Comparison of ENCODE assay signal across 10 mouse cellular contexts in the genomic region with DNA sequence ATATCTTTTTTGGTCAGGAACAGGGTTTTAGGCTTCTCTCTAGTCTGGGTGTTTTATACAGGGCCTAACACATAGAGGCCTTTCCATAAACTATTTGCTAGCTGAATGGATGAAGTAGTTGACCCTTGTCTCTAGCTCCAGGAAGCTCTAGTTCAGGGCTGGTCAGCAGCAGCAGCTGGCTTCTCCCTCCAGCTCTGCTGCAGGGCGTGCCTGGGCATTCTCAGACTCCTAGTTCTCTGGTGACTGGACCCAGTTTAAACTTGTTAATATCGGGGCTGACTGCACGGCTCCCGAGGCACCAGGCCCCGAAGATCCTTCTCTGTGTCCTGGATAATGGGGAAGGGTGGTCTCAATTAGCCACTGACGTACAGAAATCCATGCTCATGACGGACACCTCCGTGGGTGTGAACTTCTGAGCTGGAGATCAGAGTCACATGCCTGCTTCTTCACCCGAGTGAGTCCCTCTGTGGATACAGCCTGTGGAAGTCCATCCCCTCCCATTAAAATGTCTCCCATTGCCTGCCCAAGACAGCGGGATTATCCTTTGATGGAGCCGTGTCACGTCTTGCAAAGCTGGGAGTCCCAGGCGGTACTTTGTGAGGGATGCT. TPM values are rescaled to one million over a fixed set of nuclear protein-coding genes. Genes with fewer than 3 reads are reported as not detected.
DNase-seq lines count a peak whose midpoint lies in the region; ATAC-seq and TF ChIP-seq lines count a peak whose summit lies in the region.
"Had no signal": no experiment of that assay in that cellular context is flagged by ENCODE, and none has a peak within 500 bp of the region (broad histone marks: within the 10 kb centered on the region; RNA-seq: fewer than 3 reads in every experiment).

No protein-coding gene starts in this region.

- H3K4me1 ChIP-seq in erythroblast, embryonic 14.5 days (ENCODE audit: control insufficient read depth) = peaks cover 94% of the 10 kb centered on the region
- peaks cover 24% of the 10 kb centered on the region for H3K4me1 ChIP-seq in midbrain, embryonic 16.5 days (ENCODE audit: control insufficient read depth, insufficient read depth, low read length)
- no peaks in the 10 kb centered on the region for H3K4me1 ChIP-seq in stomach, postnatal 0 days (replicated peaks; ENCODE audit: control insufficient read depth, insufficient read depth)

- H3K4me2 ChIP-seq in midbrain, embryonic 16.5 days (ENCODE audit: low read length) = peak overlapping the region; percentile 21
- H3K4me2 ChIP-seq in stomach, postnatal 0 days (replicated peaks; ENCODE audit: low read depth) = no peak overlapping the region

- H3K9ac ChIP-seq in midbrain, embryonic 16.5 days (ENCODE audit: low read depth, low read length) = 0 out of 2 replicates have a peak overlapping the region, but pooled peaks have one; percentile 7
- no peak overlapping the region for H3K9ac ChIP-seq in stomach, postnatal 0 days (ENCODE audit: low read length)

- no peak for TF ChIP-seq CTCF in layer of hippocampus, adult 2 months (conservative IDR thresholded peaks at IDR 0.05)
- TF ChIP-seq CTCF in stomach, postnatal 0 days (IDR thresholded peaks at IDR 0.05; ENCODE audit: low read depth) = no peak

- no peak for TF ChIP-seq EP300 in stomach, postnatal 0 days (optimal IDR thresholded peaks at IDR 0.05)

- H3K27ac ChIP-seq in layer of hippocampus, adult 2 months = peak overlapping the region; percentile 18; the same call in 1 of the 2 replicates
- no peak overlapping the region for H3K27ac ChIP-seq in midbrain, embryonic 16.5 days (ENCODE audit: low read length)
- no peak overlapping the region for H3K27ac ChIP-seq in stomach, postnatal 0 days (replicated peaks)
- H3K27ac ChIP-seq: heart, embryonic 10.5 days had no signal

- peak overlapping the region; percentile 13 for H3K4me3 ChIP-seq in erythroblast, embryonic 14.5 days (replicated peaks)
- H3K4me3 ChIP-seq in layer of hippocampus, adult 2 months = no peak overlapping the region
- no peak overlapping the region for H3K4me3 ChIP-seq in midbrain, embryonic 16.5 days (ENCODE audit: low read depth, low read length)
- H3K4me3 ChIP-seq in stomach, postnatal 0 days (ENCODE audit: low read depth, low read length) = no peak overlapping the region
- H3K4me3 ChIP-seq: heart, embryonic 10.5 days had no signal

- no peak for DNase-seq in layer of hippocampus, adult 2 months (ENCODE audit: low spot score in 2 of 2)
- DNase-seq in layer of hippocampus, adult 18-20 months (ENCODE audit: low spot score in 2 of 2) = no peak
- peak; percentile 30 for DNase-seq in kidney, postnatal 10 days
- no peak for DNase-seq in stomach, postnatal 0 days (ENCODE audit: low spot score)
- DNase-seq: adrenal gland, adult 2 months had no signal

- WGBS in midbrain, embryonic 16.5 days = 51% methylated on average over 13 of the region's 13 CpGs
- 70% methylated on average over 13 of the region's 13 CpGs for WGBS in stomach, postnatal 0 days

- peaks cover 16% of the 10 kb centered on the region for H3K36me3 ChIP-seq in erythroblast, embryonic 14.5 days (ENCODE audit: control insufficient read depth)
- no peaks in the 10 kb centered on the region for H3K36me3 ChIP-seq in midbrain, embryonic 16.5 days (ENCODE audit: control insufficient read depth, insufficient read depth, low read length)
- no peaks in the 10 kb centered on the region for H3K36me3 ChIP-seq in stomach, postnatal 0 days (ENCODE audit: control insufficient read depth, insufficient read depth, low read length)
- H3K36me3 ChIP-seq: heart, embryonic 10.5 days had no signal

- peaks cover 21% of the 10 kb centered on the region for H3K27me3 ChIP-seq in erythroblast, embryonic 14.5 days (ENCODE audit: control insufficient read depth)
- H3K27me3 ChIP-seq in midbrain, embryonic 16.5 days (ENCODE audit: control insufficient read depth, insufficient read depth, low read depth, low read length) = no peaks in the 10 kb centered on the region
- no peaks in the 10 kb centered on the region for H3K27me3 ChIP-seq in stomach, postnatal 0 days (ENCODE audit: control insufficient read depth, insufficient read depth, low read length)

- ATAC-seq in erythroblast, adult 5-6 weeks (replicated peaks; ENCODE audit: low FRiP score, poor library complexity, severe bottlenecking) = no peak
- no peak for ATAC-seq in midbrain, embryonic 16.5 days
- no peak for ATAC-seq in CD4-positive, CD25-positive, alpha-beta regulatory T cell, adult 4 months
- ATAC-seq in stomach, postnatal 0 days (ENCODE audit: low FRiP score, low TSS enrichment) = no peak

- no peaks in the 10 kb centered on the region for H3K9me3 ChIP-seq in erythroblast, embryonic 14.5 days (ENCODE audit: control insufficient read depth, low read length)
- no peaks in the 10 kb centered on the region for H3K9me3 ChIP-seq in midbrain, embryonic 16.5 days (replicated peaks; ENCODE audit: control insufficient read depth, low read length, poor library complexity, severe bottlenecking)
- no peaks in the 10 kb centered on the region for H3K9me3 ChIP-seq in stomach, postnatal 0 days (ENCODE audit: control insufficient read depth, low read length)
- H3K9me3 ChIP-seq: heart, embryonic 10.5 days had no signal

RNA-seq across cellular contexts. Expression of a gene that starts 4.2 kb away (rescaled TPM):
- polyA plus RNA-seq in erythroblast, embryonic 14.5 days (2012) = 0.61 and 0.73 TPM in 2 replicates
- 1.7 and 7.3 TPM in 2 replicates for total RNA-seq in erythroblast, adult 5-6 weeks (2015; ENCODE audit: low replicate concordance)
- total RNA-seq in erythroblast, adult 5-6 weeks (2017; ENCODE audit: low replicate concordance) = 7.0 and 9.5 TPM in 2 replicates
- total RNA-seq in layer of hippocampus, adult 2 months (2021) = 10 to 100 TPM; 50.9 to 52.7 TPM
- total RNA-seq in layer of hippocampus, adult 18-20 months (2021) = 10 to 100 TPM; 51.1 to 51.9 TPM
- polyA plus RNA-seq in midbrain, embryonic 16.5 days (2015; fragmentation: Nextera tagmentation; extraction: Ambion mirVana) = 3.2 and 4.1 TPM in 2 replicates
- under 1 TPM; 0.24 to 0.72 TPM for polyA plus RNA-seq in CD4-positive, CD25-positive, alpha-beta regulatory T cell, adult 4 months (2017; shearing (Covaris generic))
- polyA plus RNA-seq in stomach, postnatal 0 days (2015; fragmentation: Nextera tagmentation; extraction: Ambion mirVana) = 0.35 and 0.45 TPM in 2 replicates
